Mouse (Mus musculus): ENCODE data around the gene Heatr4. TPM values are rescaled to one million over a fixed set of nuclear protein-coding genes. Genes with fewer than 3 reads are reported as not detected.

Gene Heatr4
- total and polyA plus RNA-seq, 2 experiments from 2014 or later, result 0.05 TPM; not detected in 1

DNA sequence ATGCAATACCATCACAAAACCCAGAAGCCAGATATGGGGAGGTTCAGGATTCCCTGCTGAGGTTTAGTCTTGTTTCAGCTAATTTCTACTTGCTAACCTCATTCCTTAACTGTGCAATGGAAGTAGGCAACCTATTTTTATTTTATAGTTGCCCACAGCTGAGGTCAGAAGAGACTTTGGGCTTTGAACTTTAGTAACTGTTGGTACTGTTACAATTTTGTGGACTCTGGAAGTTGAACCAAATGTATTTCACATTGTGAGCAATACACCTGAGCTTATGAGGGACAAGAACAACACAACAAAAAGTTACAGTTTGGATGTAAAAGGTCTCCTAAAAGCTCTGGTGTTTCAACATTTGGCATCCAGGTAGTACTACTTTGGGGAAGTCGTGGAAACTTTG is 69.9 kb downstream of the Heatr4 start:
- ATAC-seq (ENCODE audit: low FRiP score), result no peak
- H3K36me3 ChIP-seq (ENCODE audit: insufficient read depth, low read length), result no peaks in the 10 kb centered on the region
- WGBS, result 93% methylated on average over 1 of the region's 1 CpGs
- H3K4me1 ChIP-seq (ENCODE audit: insufficient read depth, low read length), result no peaks in the 10 kb centered on the region
- H3K4me3 ChIP-seq (ENCODE audit: low read depth, low read length), result no peak overlapping the region
- TF ChIP-seq CTCF (IDR thresholded peaks at IDR 0.05), result no peak
- no peaks in the 10 kb centered on the region for H3K9me3 ChIP-seq (ENCODE audit: low read length)
- H3K27ac ChIP-seq (ENCODE audit: low read depth, low read length), result no peak overlapping the region
- H3K9ac ChIP-seq (replicated peaks; ENCODE audit: low read length, poor library complexity, severe bottlenecking), result no peak overlapping the region
- no peaks in the 10 kb centered on the region for H3K27me3 ChIP-seq (ENCODE audit: insufficient read depth, low read length)
- no peak overlapping the region for H3K4me2 ChIP-seq (ENCODE audit: low read depth, low read length, poor library complexity, severe bottlenecking)
- no peak for DNase-seq (ENCODE audit: low spot score)

DNA sequence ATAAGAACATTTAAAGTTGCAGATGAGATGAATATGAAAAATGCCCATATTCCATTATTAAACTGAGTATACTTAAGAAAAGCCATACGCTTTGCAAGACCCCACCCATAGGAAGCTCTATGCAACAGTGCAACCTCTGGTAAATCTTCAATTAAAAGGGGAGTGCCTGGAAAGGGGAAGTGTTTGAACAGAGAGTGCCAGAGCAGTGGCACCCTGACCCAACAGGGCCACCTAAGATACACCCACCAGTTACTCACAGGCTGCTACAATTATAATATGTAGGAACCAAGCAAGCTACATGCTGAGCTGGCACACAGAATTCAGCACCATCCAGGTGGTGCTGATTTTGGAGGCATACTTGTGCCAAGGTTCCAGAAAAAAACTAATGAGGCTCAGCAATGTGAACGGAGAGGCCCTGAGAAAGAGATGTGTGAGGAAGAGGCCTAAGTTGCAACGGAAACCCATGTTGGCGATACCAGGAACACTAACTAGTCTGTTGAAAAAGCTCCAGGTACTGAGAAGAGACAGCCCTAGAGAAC is 70.4 kb downstream of the Heatr4 start:
- no peak overlapping the region for H3K27ac ChIP-seq (ENCODE audit: low read depth, low read length)
- H3K4me1 ChIP-seq (ENCODE audit: insufficient read depth, low read length), result no peaks in the 10 kb centered on the region
- no peaks in the 10 kb centered on the region for H3K9me3 ChIP-seq (ENCODE audit: low read length)
- no peak for TF ChIP-seq CTCF (IDR thresholded peaks at IDR 0.05)
- H3K4me3 ChIP-seq (ENCODE audit: low read depth, low read length), result no peak overlapping the region
- 96% methylated on average over 4 of the region's 4 CpGs for WGBS
- no peaks in the 10 kb centered on the region for H3K36me3 ChIP-seq (ENCODE audit: insufficient read depth, low read length)
- H3K4me2 ChIP-seq (ENCODE audit: low read depth, low read length, poor library complexity, severe bottlenecking), result no peak overlapping the region
- ATAC-seq (ENCODE audit: low FRiP score), result no peak
- no peaks in the 10 kb centered on the region for H3K27me3 ChIP-seq (ENCODE audit: insufficient read depth, low read length)
- no peak overlapping the region for H3K9ac ChIP-seq (replicated peaks; ENCODE audit: low read length, poor library complexity, severe bottlenecking)
- DNase-seq (ENCODE audit: low spot score), result no peak

DNA sequence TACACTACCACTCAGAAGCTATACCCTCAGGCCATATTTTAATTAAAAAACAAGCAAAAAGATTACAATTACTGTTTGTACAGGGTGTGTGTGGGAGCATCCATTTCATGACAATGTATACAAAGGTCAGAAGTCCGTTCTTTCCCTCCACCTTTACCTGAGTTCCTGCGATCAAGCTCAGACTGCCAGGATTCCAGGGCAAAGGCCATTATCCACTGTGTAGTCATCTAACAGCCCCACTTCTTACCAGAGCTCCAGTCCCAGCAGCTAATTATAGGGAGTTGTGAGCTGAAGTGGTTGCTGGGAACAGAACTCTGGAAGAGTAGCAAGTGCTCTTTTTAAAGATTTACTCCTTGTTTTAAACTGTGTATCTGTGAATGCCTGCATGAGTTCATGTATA is 74.2 kb downstream of the Heatr4 start:
- no peak for ATAC-seq (ENCODE audit: low FRiP score)
- Histone ChIP-seq H3K9ac (replicated peaks; ENCODE audit: low read length, poor library complexity, severe bottlenecking) (no peak overlapping the region), H3K36me3 (ENCODE audit: insufficient read depth, low read length) (no peaks in the 10 kb centered on the region), H3K4me2 (ENCODE audit: low read depth, low read length, poor library complexity, severe bottlenecking) (no peak overlapping the region), H3K27me3 (ENCODE audit: insufficient read depth, low read length) (no peaks in the 10 kb centered on the region), H3K4me1 (ENCODE audit: insufficient read depth, low read length) (no peaks in the 10 kb centered on the region), H3K27ac (ENCODE audit: low read depth, low read length) (no peak overlapping the region), H3K4me3 (ENCODE audit: low read depth, low read length) (no peak overlapping the region), H3K9me3 (ENCODE audit: low read length) (no peaks in the 10 kb centered on the region)
- no peak for DNase-seq (ENCODE audit: low spot score)
- 94% methylated on average over 2 of the region's 2 CpGs for WGBS
- TF ChIP-seq CTCF (IDR thresholded peaks at IDR 0.05), result no peak

Other genes with a start within 250 kb of the Heatr4 start
- 2.4 and 2.7 TPM in 2 replicates for gene Papln, start 221.2 kb downstream of the Heatr4 start, total RNA-seq (2014; rRNA removed)
- gene Papln, start 221.2 kb downstream of the Heatr4 start, polyA plus RNA-seq (2015; fragmentation: Nextera tagmentation; extraction: Ambion mirVana), result 0.33 and 0.37 TPM in 2 replicates
- gene Numb, start 62.9 kb downstream of the Heatr4 start, total RNA-seq (2014; rRNA removed), result 17.5 and 17.8 TPM in 2 replicates
- 9.0 TPM in 2 replicates for gene Numb, start 62.9 kb downstream of the Heatr4 start, polyA plus RNA-seq (2015; fragmentation: Nextera tagmentation; extraction: Ambion mirVana)
- gene Riox1, start 34.2 kb downstream of the Heatr4 start, total RNA-seq (2014; rRNA removed), result 25.3 and 27.8 TPM in 2 replicates
- gene Riox1, start 34.2 kb downstream of the Heatr4 start, polyA plus RNA-seq (2015; fragmentation: Nextera tagmentation; extraction: Ambion mirVana), result 10.4 and 12.6 TPM in 2 replicates
- gene Acot2, start 3.0 kb upstream of the Heatr4 start, total RNA-seq (2014; rRNA removed), result 16.7 and 20.7 TPM in 2 replicates
- gene Acot2, start 3.0 kb upstream of the Heatr4 start, polyA plus RNA-seq (2015; fragmentation: Nextera tagmentation; extraction: Ambion mirVana), result 22.1 and 26.0 TPM in 2 replicates
- gene Acot1, start 24.6 kb upstream of the Heatr4 start, total RNA-seq (2014; rRNA removed), result 117 and 120 TPM in 2 replicates
- gene Acot1, start 24.6 kb upstream of the Heatr4 start, polyA plus RNA-seq (2015; fragmentation: Nextera tagmentation; extraction: Ambion mirVana), result 114 and 120 TPM in 2 replicates
- gene Acot4, start 53.5 kb upstream of the Heatr4 start, total RNA-seq (2014; rRNA removed), result 0.33 and 1.7 TPM in 2 replicates
- 0.84 and 1.3 TPM in 2 replicates for gene Acot4, start 53.5 kb upstream of the Heatr4 start, polyA plus RNA-seq (2015; fragmentation: Nextera tagmentation; extraction: Ambion mirVana)
- gene Gm49366, start 54.1 kb upstream of the Heatr4 start, total RNA-seq (2014; rRNA removed), result not detected in 2 replicates
- not detected in 2 replicates for gene Gm49366, start 54.1 kb upstream of the Heatr4 start, polyA plus RNA-seq (2015; fragmentation: Nextera tagmentation; extraction: Ambion mirVana)
- 0.77 and 3.4 TPM in 2 replicates for gene Acot3, start 67.3 kb upstream of the Heatr4 start, total RNA-seq (2014; rRNA removed)
- 0.99 and 2.0 TPM in 2 replicates for gene Acot3, start 67.3 kb upstream of the Heatr4 start, polyA plus RNA-seq (2015; fragmentation: Nextera tagmentation; extraction: Ambion mirVana)
- 1.5 and 2.0 TPM in 2 replicates for gene Acot5, start 84.5 kb upstream of the Heatr4 start, total RNA-seq (2014; rRNA removed)
- 0.77 and 1.1 TPM in 2 replicates for gene Acot5, start 84.5 kb upstream of the Heatr4 start, polyA plus RNA-seq (2015; fragmentation: Nextera tagmentation; extraction: Ambion mirVana)
- gene Acot6, start 115.8 kb upstream of the Heatr4 start, total RNA-seq (2014; rRNA removed), result 4.7 and 5.8 TPM in 2 replicates
- gene Acot6, start 115.8 kb upstream of the Heatr4 start, polyA plus RNA-seq (2015; fragmentation: Nextera tagmentation; extraction: Ambion mirVana), result 1.4 and 1.7 TPM in 2 replicates
- 15.6 and 17.1 TPM in 2 replicates for gene Dnal1, start 129.5 kb upstream of the Heatr4 start, total RNA-seq (2014; rRNA removed)
- 7.1 and 10.7 TPM in 2 replicates for gene Dnal1, start 129.5 kb upstream of the Heatr4 start, polyA plus RNA-seq (2015; fragmentation: Nextera tagmentation; extraction: Ambion mirVana)
- 6.0 and 8.1 TPM in 2 replicates for gene Pnma1, start 163.6 kb upstream of the Heatr4 start, total RNA-seq (2014; rRNA removed)
- 8.2 and 8.9 TPM in 2 replicates for gene Pnma1, start 163.6 kb upstream of the Heatr4 start, polyA plus RNA-seq (2015; fragmentation: Nextera tagmentation; extraction: Ambion mirVana)
- 8.5 and 15.6 TPM in 2 replicates for gene Elmsan1, start 234.0 kb upstream of the Heatr4 start, total RNA-seq (2014; rRNA removed)
- 2.0 and 3.0 TPM in 2 replicates for gene Elmsan1, start 234.0 kb upstream of the Heatr4 start, polyA plus RNA-seq (2015; fragmentation: Nextera tagmentation; extraction: Ambion mirVana)